Mouse (Mus musculus) right cerebral cortex, postnatal 25 days (tissue): ENCODE data around the gene Fam19a3.
"Not testable (repeated sequence)": the region's sequence is repeated elsewhere in the genome, so short reads cannot be mapped to it uniquely, and the experiment has no call there.

Source experiments
- DNase-seq: peaks from one replicate; pipeline ENCODE4 v3.0.0; 2022

Fam19a3 gene

DNA sequence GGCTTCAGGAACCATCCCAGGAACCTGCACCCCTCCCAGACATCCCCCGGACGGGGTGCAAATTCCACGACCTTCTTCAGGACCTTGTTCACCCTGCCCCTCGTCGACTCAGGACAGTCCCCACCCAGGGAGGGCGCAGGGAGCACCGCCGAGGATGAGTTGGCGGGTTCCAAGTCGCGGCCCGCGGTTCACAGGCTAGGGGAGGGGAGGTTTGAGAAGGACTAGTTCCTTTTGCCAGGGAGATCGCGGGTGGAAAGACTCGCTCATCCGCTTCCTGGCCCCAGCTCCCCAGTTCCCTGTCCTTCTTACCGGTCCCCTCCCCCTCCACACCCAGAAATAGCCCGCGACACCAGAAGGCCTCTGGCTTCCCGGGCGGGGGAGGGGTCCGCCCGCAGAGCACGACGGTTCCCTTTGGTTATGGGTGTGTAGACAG lies at the start of gene Fam19a3:
TSS of gene Fam19a3 (minus strand) at position 370 of the 433 bp plus-strand sequence.
- no peak for DNase-seq

DNA sequence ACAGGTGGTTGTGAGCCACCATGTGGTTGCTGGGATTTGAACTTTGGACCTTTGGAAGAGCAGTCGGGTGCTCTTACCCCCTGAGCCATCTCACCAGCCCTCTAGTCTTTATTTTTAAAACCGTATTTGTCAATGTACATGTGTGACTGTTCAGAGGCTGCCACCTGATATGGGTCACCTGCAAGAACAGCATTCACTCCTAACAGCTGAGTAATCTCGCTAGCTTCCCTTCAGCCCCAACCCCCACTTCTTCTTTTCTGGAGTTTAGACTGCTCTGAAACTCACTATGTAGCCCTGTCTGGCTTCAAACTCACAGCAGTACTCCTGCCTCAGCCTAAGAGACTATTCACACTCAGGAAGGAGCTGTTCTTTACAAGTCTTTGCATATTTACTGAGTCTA lies 40.8 kb upstream of the Fam19a3 start:
- no peak for DNase-seq

DNA sequence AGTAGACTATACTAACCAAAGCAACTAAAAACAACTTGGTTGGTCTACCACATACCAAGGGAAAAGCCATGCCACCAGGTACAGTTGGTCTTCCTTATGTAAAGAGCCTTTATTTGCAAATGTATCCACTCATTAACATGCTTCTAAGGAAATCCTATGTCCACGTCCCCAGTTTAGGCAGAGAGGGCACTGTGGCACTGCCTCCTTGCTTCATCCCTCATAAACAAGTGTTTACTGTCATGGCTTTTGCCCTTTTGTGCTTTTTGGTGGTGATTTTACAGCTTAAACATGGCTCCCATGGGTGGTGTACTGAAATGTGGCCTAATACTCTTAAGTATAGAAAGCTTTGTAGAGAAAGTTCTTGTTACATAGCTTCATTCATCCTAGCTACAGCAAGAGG lies 38.8 kb upstream of the Fam19a3 start:
- DNase-seq, result no peak

DNA sequence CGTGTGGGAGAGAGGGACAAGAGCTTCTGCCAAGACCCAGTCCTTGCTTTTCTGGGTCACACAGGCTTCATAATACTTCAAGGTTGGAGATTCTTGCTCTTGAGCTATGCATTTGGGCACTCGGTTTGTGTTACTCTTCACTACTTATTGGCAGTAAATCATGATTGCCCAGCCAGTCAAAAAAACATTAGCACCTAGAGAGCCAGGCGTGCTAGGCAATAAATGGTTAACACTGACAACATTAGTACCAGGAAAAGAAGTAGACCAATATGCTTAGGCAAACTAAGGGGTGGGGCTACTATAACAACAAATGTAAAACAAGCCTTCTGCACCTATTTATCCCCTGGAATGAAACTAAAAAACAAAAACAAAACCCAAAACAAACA lies 37.1 kb upstream of the Fam19a3 start:
- no peak for DNase-seq

GRCm38 (mm10) chr3:104817991-104818748 lies 36.5 kb upstream of the Fam19a3 start, which contains the start of gene Mov10:
Gene Mov10, minus strand, starts transcription at chr3:104818563.
- peak; percentile 36 for DNase-seq

DNA sequence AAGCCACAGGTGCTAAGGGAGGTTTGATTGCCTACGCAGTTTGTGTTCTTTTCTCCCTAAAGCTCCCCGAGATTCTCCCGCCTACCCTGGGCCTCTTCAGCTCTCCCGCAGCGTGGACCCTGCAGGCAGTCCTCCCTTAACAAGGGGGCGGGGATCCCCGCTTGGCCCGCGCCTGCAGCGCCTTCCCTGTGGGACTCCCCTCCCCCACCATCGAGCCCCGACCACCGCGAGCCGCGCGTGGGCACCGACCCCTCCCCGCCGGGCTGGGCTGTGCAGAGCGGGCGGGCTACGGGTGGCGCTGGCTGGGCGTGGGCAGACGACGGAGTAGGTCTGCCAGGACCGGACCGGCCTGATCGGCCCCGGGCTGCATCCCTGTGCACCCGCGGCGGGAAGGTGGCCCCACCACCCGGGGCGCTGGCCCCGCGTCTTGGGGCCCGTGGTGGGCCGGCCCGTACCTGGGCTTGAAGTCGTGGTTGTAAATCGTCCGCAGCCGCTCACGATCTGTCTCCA lies 35.9 kb upstream of the Fam19a3 start:
- peak; percentile 44 for DNase-seq

GRCm38 (mm10) chr3:104816130-104816529 lies 34.5 kb upstream of the Fam19a3 start:
- no peak for DNase-seq

- no peak for DNase-seq
Measured at GRCm38 (mm10) chr3:104815346-104815745, 33.7 kb upstream of the Fam19a3 start.

DNA sequence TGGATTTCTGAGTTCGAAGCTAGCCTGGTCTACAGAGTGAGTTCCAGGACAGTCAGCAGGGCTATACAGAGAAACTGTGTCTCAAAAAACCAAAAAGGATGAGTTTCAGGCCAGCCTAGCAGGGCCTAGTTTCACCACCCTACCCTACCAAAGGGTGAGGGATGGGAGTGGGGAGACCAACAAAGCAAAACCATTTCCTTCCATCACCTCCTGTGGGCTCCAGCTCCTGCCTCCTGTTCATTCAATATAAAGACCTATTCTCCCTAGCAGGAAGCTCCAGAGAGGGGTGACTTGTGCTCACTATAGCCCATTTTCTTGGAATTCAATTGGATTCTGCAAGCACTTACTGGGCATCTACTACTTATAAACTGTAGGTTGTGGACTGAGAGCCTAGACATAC lies 33.1 kb upstream of the Fam19a3 start:
- DNase-seq, result no peak

DNA sequence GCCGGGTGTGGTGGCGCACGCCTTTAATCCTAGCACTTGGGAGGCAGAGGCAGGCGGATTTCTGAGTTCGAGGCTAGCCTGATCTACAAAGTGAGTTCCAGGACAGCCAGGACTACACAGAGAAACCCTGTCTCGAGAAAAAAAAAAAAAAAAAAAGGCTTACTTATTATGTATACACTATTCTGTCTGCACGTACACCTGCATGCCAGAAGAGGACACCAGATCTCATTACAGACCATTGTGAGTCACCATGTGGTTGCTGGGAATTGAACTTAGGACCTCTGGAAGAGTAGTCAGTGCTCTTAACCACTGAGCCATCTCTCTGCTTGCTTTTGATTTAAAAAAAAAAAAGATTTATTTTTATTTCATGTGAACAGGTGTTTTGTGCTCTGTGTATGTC lies 31.6 kb upstream of the Fam19a3 start:
- not testable (repeated sequence) for DNase-seq

DNA sequence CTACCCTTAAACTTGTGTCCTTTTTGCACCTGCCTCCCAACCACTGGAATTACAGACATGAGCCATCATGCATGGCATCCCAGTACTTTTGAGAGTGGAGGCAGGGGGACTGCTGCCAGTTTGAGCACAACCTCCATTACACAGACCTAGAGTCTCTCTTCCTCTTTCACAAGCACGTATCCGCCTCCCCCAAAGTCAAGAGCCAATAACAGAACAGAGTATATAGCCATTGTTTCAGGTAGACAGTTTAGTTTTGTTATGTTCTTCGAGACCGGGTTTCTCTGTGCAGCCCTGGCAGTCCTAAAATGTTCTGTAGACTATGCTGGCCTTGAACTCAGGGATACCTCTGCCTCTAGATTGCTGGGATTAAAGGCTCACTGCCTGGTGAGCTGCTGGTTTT lies 30.6 kb upstream of the Fam19a3 start:
- DNase-seq, result no peak

- no peak for DNase-seq
Measured at GRCm38 (mm10) chr3:104811752-104812151, 30.1 kb upstream of the Fam19a3 start.

GRCm38 (mm10) chr3:104805539-104805938 lies 23.9 kb upstream of the Fam19a3 start:
- DNase-seq, result no peak

GRCm38 (mm10) chr3:104804312-104804711 lies 22.7 kb upstream of the Fam19a3 start:
- no peak for DNase-seq

DNA sequence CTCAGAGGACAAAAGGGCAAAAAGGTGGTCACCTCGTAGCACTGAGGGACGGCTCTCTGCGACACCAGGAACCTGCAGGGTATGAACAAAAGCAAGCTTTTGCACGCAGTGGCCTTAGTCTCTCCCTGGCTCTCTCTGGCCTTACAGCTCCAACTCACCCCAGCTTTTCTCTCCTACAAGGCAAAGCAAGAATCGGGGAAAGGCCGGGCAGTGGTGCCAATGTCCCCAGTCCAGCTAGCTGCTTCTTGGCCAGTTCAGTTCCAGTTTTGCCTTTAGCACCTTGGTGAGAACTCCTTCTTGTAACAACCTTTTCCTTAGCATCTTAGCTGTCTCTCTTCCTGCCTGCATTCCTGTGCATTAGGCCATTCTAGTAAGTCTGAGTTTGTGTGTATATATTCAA lies 19.8 kb upstream of the Fam19a3 start:
- DNase-seq, result no peak

DNA sequence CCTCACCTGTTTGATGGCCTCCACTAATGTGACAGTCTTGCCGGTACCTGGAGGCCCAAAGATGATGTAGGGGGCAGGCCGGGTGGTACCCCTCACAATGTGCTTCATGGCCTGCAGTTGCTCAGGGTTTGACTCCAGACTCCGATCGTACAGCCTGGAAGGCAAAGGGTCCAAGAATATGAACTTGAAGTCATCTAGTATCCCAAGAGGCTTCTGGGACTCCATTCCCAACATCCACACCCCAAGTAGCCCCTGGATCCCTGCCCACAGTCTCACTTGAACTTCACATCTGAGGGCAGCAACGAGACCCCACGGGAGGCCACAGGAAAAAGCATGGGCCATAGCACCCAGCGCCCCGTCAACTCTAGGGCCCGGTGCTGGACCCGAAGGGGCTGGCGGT lies 19.0 kb upstream of the Fam19a3 start:
- DNase-seq, result no peak

DNA sequence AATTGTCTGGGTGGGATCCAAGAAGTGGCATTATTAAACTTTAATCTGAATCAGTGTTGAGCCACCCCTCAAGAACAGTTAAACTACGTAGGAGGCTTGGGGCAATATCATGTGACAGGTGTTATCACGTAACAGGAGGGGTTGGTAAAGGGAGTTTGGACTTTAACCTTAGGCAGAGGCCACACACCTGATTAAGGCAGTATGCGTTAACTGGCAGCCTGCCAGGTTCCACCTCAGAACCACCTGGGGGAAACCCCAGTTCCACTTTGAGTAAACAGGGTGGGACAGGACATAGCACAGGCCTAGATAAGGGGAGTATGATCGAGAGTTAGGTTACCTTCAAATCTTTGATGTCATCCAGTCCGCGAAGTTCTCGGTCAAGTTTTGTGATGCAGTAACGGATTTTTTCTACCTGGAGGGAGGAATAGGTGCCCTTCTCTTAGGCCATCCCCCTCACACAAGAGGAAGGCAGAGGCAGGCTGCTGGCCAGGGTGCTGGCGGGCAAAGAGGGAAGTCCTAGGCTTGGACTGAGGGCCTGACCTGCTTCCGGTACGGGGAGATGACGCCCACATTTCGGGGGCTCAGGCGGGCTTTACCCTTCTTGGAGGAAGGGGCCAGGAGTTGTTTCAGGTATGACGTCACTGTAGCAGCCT lies 14.9 kb upstream of the Fam19a3 start:
- DNase-seq, result no peak

GRCm38 (mm10) chr3:104795661-104796340 lies 14.2 kb upstream of the Fam19a3 start:
- no peak for DNase-seq

DNA sequence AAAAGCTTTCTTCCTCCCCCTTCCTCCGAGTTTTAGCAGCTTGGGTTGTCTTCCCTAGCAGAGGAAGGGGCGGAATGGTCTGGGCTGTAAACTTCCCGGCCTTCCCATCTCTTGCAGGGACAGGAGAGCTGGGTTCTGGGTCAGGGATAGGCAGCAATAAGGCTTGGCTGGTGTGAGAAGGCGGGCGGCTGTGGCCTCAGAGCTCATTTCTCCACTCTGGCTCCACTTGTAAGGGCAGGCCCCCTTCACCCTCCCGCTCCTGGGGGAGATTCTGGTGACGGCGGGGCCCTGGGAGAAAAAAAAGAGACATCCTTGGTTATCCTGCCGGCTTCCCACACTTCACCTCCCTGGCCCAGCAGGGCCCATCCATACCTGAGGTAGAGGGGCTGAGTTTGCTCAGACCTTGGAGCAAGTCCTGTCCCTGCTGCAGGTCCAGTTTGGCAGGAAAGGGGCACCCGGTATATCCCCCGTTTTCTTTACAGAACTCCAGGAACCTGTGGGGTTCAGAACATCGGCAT lies 13.4 kb upstream of the Fam19a3 start:
- no peak for DNase-seq

GRCm38 (mm10) chr3:104793871-104794828 lies 12.5 kb upstream of the Fam19a3 start:
- peak; percentile 65 for DNase-seq

- no peak for DNase-seq
Measured at GRCm38 (mm10) chr3:104792360-104793270, 11.0 kb upstream of the Fam19a3 start.
